Mouse (Mus musculus): ENCODE results near the gene Mark1.

GRCm38 (mm10) chr1:185047516-185048247 is 48.3 kb upstream of the Mark1 start:
- TF ChIP-seq CTCF (IDR thresholded peaks at IDR 0.05; ENCODE audit: insufficient read depth, low read depth, low read length) (no peak), POLR2A (IDR thresholded peaks at IDR 0.05; ENCODE audit: insufficient read depth, low read depth, low read length) (no peak)

Measured in olfactory bulb, adult 2 months (tissue).